Mouse (Mus musculus): ENCODE results near the gene Pitpnc1. TPM values are rescaled to one million over a fixed set of nuclear protein-coding genes. Genes with fewer than 3 reads are reported as not detected.
A peak's percentile ranks its signal among the peaks of the same experiment; 100 is the strongest.

Pitpnc1 gene
- total and polyA plus RNA-seq, 3 experiments = 2.4 to 5.4 (median 3.6) TPM

GRCm38 (mm10) chr11:107452053-107452452 is 18.4 kb downstream of the Pitpnc1 start:
- Histone ChIP-seq H3K27ac (ENCODE audit: insufficient read depth, low read depth) (no peak overlapping the region), H3K4me1 (ENCODE audit: control insufficient read depth in 1 of 2, insufficient read depth in 2 of 2) (peaks cover 6 to 44% of the 10 kb centered on the region in 2 experiments), H3K4me3 (replicated peaks in 1 of 3; ENCODE audit: low read depth in 2 of 3, low read length in 2 of 3, poor library complexity in 1 of 3) (no peak overlapping the region), H3K27me3 (replicated peaks) (no peaks in the 10 kb centered on the region), H3K4me2 (ENCODE audit: insufficient read depth, low read depth, poor library complexity, severe bottlenecking) (no peak overlapping the region), H3K9me3 (replicated peaks; ENCODE audit: low read length) (no peaks in the 10 kb centered on the region), H3K9ac (ENCODE audit: insufficient read depth, low read depth) (no peak overlapping the region), H3K79me2 (replicated peaks; ENCODE audit: control insufficient read depth, extremely low read depth, insufficient read depth, poor library complexity, severe bottlenecking) (no peaks in the 10 kb centered on the region), H3K36me3 (replicated peaks in 1 of 2; ENCODE audit: control insufficient read depth in 1 of 2, insufficient read depth in 1 of 2, low read length in 1 of 2) (peaks cover 0 to 3% of the 10 kb centered on the region in 2 experiments)
- in situ Hi-C loops (cut with MboI; ENCODE audit: low pct_ligation_motif_present, low pct_unique_long_range_greater_than_20kb, low sequenced_read_pairs) (loop anchor here (10.0 kb wide), 1 partner anchor 57 kb away; no protein-coding TSS in a partner anchor), dilution Hi-C loops (cut with MboI; ENCODE audit: extremely low pct_ligation_motif_present, extremely low pct_unique_long_range_greater_than_20kb, low sequenced_read_pairs) (no loop called here)
- no peak for DNase-seq (ENCODE audit: extremely low read depth)
- TF ChIP-seq ZNF384 (IDR thresholded peaks at IDR 0.05; ENCODE audit: low read depth, low read length) (0 out of 2 replicates have a peak, but pooled peaks have one; percentile 14), POLR2AphosphoS2 (IDR thresholded peaks at IDR 0.05; ENCODE audit: low read depth, low read length) (no peak)

- no peaks in the 10 kb centered on the region for H3K9me3 ChIP-seq (replicated peaks; ENCODE audit: low read length)
- no peaks in the 10 kb centered on the region for H3K27me3 ChIP-seq (replicated peaks)
- H3K9ac ChIP-seq (ENCODE audit: insufficient read depth, low read depth) = no peak overlapping the region
- no peaks in the 10 kb centered on the region for H3K79me2 ChIP-seq (replicated peaks; ENCODE audit: control insufficient read depth, extremely low read depth, insufficient read depth, poor library complexity, severe bottlenecking)
- H3K27ac ChIP-seq (ENCODE audit: insufficient read depth, low read depth) = no peak overlapping the region
- peak; percentile 70 for DNase-seq (ENCODE audit: extremely low read depth)
- H3K4me1 ChIP-seq (ENCODE audit: control insufficient read depth in 1 of 2, insufficient read depth in 2 of 2) = peaks cover 8 to 50% of the 10 kb centered on the region in 2 experiments
- TF ChIP-seq NRF1 (IDR thresholded peaks at IDR 0.05; ENCODE audit: low read depth, low read length) (no peak), USF1 (IDR thresholded peaks at IDR 0.05; ENCODE audit: low read depth, low read length) (no peak), MAFK (IDR thresholded peaks at IDR 0.05; ENCODE audit: insufficient replicate concordance, low read length) (peak; percentile 76; the same call in 1 of the 2 replicates), BHLHE40 (IDR thresholded peaks at IDR 0.05; ENCODE audit: low read depth, low read length) (peak; percentile 71), MAX (IDR thresholded peaks at IDR 0.05; ENCODE audit: low read length) (peak; percentile 61), CHD2 (IDR thresholded peaks at IDR 0.05; ENCODE audit: low read length) (no peak), ETS1 (conservative IDR thresholded peaks at IDR 0.05; ENCODE audit: low read depth, low read length) (peak; percentile 67), ELF1 (IDR thresholded peaks at IDR 0.05; ENCODE audit: low read depth, low read length) (peak; percentile 49), JUND (conservative IDR thresholded peaks at IDR 0.05; ENCODE audit: low read depth, low read length) (0 out of 2 replicates have a peak, but pooled peaks have one; percentile 5), IRF4 (IDR thresholded peaks at IDR 0.05; ENCODE audit: low read depth, low read length) (peak; percentile 33; the same call in 1 of the 2 replicates), SMC3 (IDR thresholded peaks at IDR 0.05; ENCODE audit: low read depth, low read length) (no peak), EP300 (IDR thresholded peaks at IDR 0.05; ENCODE audit: low read length) (peak; percentile 62), MYC (IDR thresholded peaks at IDR 0.05; ENCODE audit: low read depth, low read length) (peak; percentile 63), MEF2A (IDR thresholded peaks at IDR 0.05; ENCODE audit: borderline replicate concordance, low read depth, low read length) (peak; percentile 35; the same call in 1 of the 2 replicates)
- in situ Hi-C loops (cut with MboI; ENCODE audit: low pct_ligation_motif_present, low pct_unique_long_range_greater_than_20kb, low sequenced_read_pairs) (loop anchor here (10.0 kb wide), 1 partner anchor 56 kb away; no protein-coding TSS in a partner anchor), dilution Hi-C loops (cut with MboI; ENCODE audit: extremely low pct_ligation_motif_present, extremely low pct_unique_long_range_greater_than_20kb, low sequenced_read_pairs) (no loop called here)
- no peak overlapping the region for H3K4me3 ChIP-seq (replicated peaks in 1 of 3; ENCODE audit: low read depth in 2 of 3, low read length in 2 of 3, poor library complexity in 1 of 3)
- peak overlapping the region; percentile 27; the same call in 1 of the 2 replicates for H3K4me2 ChIP-seq (ENCODE audit: insufficient read depth, low read depth, poor library complexity, severe bottlenecking)
- H3K36me3 ChIP-seq (replicated peaks in 1 of 2; ENCODE audit: control insufficient read depth in 1 of 2, insufficient read depth in 1 of 2, low read length in 1 of 2) = peaks cover 0 to 3% of the 10 kb centered on the region in 2 experiments
Measured at GRCm38 (mm10) chr11:107451106-107451505, 19.4 kb downstream of the Pitpnc1 start.
